Mouse (Mus musculus): ENCODE measurements at regions not wholly inside any gene's neighbourhood (a gene's known extent, or its start where the extent isn't known, plus 50 kb on each side); places are given as distances from the start of the nearest gene placed in this dataset.

- TF ChIP-seq TAL1 (conservative IDR thresholded peaks at IDR 0.05; ENCODE audit: low read depth, low read length) (no peak), POLR2AphosphoS5 (IDR thresholded peaks at IDR 0.05; ENCODE audit: insufficient replicate concordance, low read depth, low read length) (no peak), CTCF (IDR thresholded peaks at IDR 0.05; ENCODE audit: low read depth, low read length) (no peak), GATA2 (IDR thresholded peaks at IDR 0.05; ENCODE audit: borderline replicate concordance, low read depth, low read length) (no peak), GATA1 (IDR thresholded peaks at IDR 0.05; ENCODE audit: borderline replicate concordance, low read length) (no peak)
Observed at GRCm38 (mm10) chr1:167905424-167905823, 216.4 kb downstream of the Lmx1a start.

GRCm38 (mm10) chr1:167912074-167912473 lies 223.0 kb downstream of the Lmx1a start:
- ATAC-seq (ENCODE audit: extremely low read depth, insufficient number of reproducible peaks, low FRiP score, poor library complexity, severe bottlenecking): no peak

More at GRCm38 (mm10) chr1:167905424-167905823, 216.4 kb downstream of the Lmx1a start:
- Histone ChIP-seq H3K9me3 (replicated peaks) (peaks cover 39% of the 10 kb centered on the region), H3K4me3 (ENCODE audit: low read depth, low read length) (no peak overlapping the region), H3K4me1 (ENCODE audit: insufficient read depth, low read depth, low read length) (no peaks in the 10 kb centered on the region), H3K36me3 (replicated peaks) (no peaks in the 10 kb centered on the region), H3K27me3 (ENCODE audit: insufficient read depth, low read length) (no peaks in the 10 kb centered on the region)
- ATAC-seq (ENCODE audit: extremely low read depth, insufficient number of reproducible peaks, low FRiP score, poor library complexity, severe bottlenecking) (no peak), DNase-seq (ENCODE audit: low spot score) (no peak)

DNA sequence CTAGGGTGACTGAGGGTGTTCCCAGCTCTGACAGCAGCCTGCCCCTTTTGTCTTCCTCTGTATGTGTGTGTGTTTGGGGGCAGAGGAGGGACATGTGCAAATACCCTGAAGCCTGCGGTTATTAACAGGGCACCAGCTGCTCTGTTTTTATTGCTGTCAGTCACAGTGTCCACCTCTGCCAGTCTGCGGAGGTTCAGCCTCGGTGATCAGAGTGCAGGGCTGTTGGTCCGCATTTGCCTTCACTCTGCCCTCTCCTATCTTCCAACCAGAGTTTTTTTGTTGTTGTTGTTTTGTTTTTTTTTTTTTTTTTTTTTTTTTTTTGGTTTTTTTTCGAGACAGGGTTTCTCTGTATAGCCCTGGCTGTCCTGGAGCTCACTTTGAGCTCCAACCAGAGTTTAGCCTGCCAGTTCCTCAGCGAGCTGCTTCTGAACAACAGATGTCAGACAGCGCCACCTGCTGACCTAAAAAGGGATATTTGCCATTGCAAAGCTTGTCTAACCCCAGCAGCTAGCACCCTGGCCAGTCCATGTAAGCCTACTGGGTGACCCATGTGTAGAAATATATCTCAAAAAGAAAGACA lies 226.0 kb downstream of the Lmx1a start:
- ATAC-seq (ENCODE audit: extremely low read depth, insufficient number of reproducible peaks, low FRiP score, poor library complexity, severe bottlenecking) (no peak), DNase-seq (ENCODE audit: low spot score) (no peak)
- TF ChIP-seq POLR2AphosphoS5 (IDR thresholded peaks at IDR 0.05; ENCODE audit: insufficient replicate concordance, low read depth, low read length) (no peak), CTCF (IDR thresholded peaks at IDR 0.05; ENCODE audit: low read depth, low read length) (no peak)
- Histone ChIP-seq H3K4me3 (ENCODE audit: low read depth, low read length) (no peak overlapping the region), H3K9me3 (replicated peaks) (peaks cover 56% of the 10 kb centered on the region), H3K27me3 (ENCODE audit: insufficient read depth, low read length) (no peaks in the 10 kb centered on the region), H3K4me1 (ENCODE audit: insufficient read depth, low read depth, low read length) (no peaks in the 10 kb centered on the region), H3K36me3 (replicated peaks) (no peaks in the 10 kb centered on the region)

More at GRCm38 (mm10) chr1:167912074-167912473, 223.0 kb downstream of the Lmx1a start:
- H3K27me3 ChIP-seq (ENCODE audit: insufficient read depth, low read length): no peaks in the 10 kb centered on the region
- no peaks in the 10 kb centered on the region for H3K4me1 ChIP-seq (ENCODE audit: insufficient read depth, low read depth, low read length)
- no peak for TF ChIP-seq TAL1 (conservative IDR thresholded peaks at IDR 0.05; ENCODE audit: low read depth, low read length)
- TF ChIP-seq CTCF (IDR thresholded peaks at IDR 0.05; ENCODE audit: low read depth, low read length): no peak
- TF ChIP-seq GATA1 (IDR thresholded peaks at IDR 0.05; ENCODE audit: borderline replicate concordance, low read length): no peak
- TF ChIP-seq GATA2 (IDR thresholded peaks at IDR 0.05; ENCODE audit: borderline replicate concordance, low read depth, low read length): no peak
- no peak for TF ChIP-seq POLR2AphosphoS5 (IDR thresholded peaks at IDR 0.05; ENCODE audit: insufficient replicate concordance, low read depth, low read length)
- no peak overlapping the region for H3K4me3 ChIP-seq (ENCODE audit: low read depth, low read length)
- H3K9me3 ChIP-seq (replicated peaks): peaks cover 49% of the 10 kb centered on the region
- H3K36me3 ChIP-seq (replicated peaks): no peaks in the 10 kb centered on the region
- DNase-seq (ENCODE audit: low spot score): no peak

GRCm38 (mm10) chr1:167915578-167916275 lies 226.7 kb downstream of the Lmx1a start:
- Histone ChIP-seq H3K36me3 (replicated peaks) (no peaks in the 10 kb centered on the region), H3K27me3 (ENCODE audit: insufficient read depth, low read length) (no peaks in the 10 kb centered on the region), H3K9me3 (replicated peaks) (peaks cover 59% of the 10 kb centered on the region), H3K4me1 (ENCODE audit: insufficient read depth, low read depth, low read length) (no peaks in the 10 kb centered on the region), H3K4me3 (ENCODE audit: low read depth, low read length) (no peak overlapping the region)
- TF ChIP-seq GATA2 (IDR thresholded peaks at IDR 0.05; ENCODE audit: borderline replicate concordance, low read depth, low read length): no peak
- no peak for TF ChIP-seq TAL1 (conservative IDR thresholded peaks at IDR 0.05; ENCODE audit: low read depth, low read length)
- TF ChIP-seq GATA1 (IDR thresholded peaks at IDR 0.05; ENCODE audit: borderline replicate concordance, low read length): no peak
- TF ChIP-seq POLR2AphosphoS5 (IDR thresholded peaks at IDR 0.05; ENCODE audit: insufficient replicate concordance, low read depth, low read length): no peak
- no peak for TF ChIP-seq CTCF (IDR thresholded peaks at IDR 0.05; ENCODE audit: low read depth, low read length)
- no peak for DNase-seq (ENCODE audit: low spot score)
- ATAC-seq (ENCODE audit: extremely low read depth, insufficient number of reproducible peaks, low FRiP score, poor library complexity, severe bottlenecking): no peak

GRCm38 (mm10) chr1:167922917-167923316 lies 233.9 kb downstream of the Lmx1a start:
- no peak overlapping the region for H3K4me3 ChIP-seq (ENCODE audit: low read depth, low read length)
- DNase-seq (ENCODE audit: low spot score): no peak
- peaks cover 75% of the 10 kb centered on the region for H3K9me3 ChIP-seq (replicated peaks)
- TF ChIP-seq GATA1 (IDR thresholded peaks at IDR 0.05; ENCODE audit: borderline replicate concordance, low read length) (no peak), POLR2AphosphoS5 (IDR thresholded peaks at IDR 0.05; ENCODE audit: insufficient replicate concordance, low read depth, low read length) (no peak), TAL1 (conservative IDR thresholded peaks at IDR 0.05; ENCODE audit: low read depth, low read length) (no peak), GATA2 (IDR thresholded peaks at IDR 0.05; ENCODE audit: borderline replicate concordance, low read depth, low read length) (no peak), CTCF (IDR thresholded peaks at IDR 0.05; ENCODE audit: low read depth, low read length) (no peak)
- H3K4me1 ChIP-seq (ENCODE audit: insufficient read depth, low read depth, low read length): no peaks in the 10 kb centered on the region
- ATAC-seq (ENCODE audit: extremely low read depth, insufficient number of reproducible peaks, low FRiP score, poor library complexity, severe bottlenecking): no peak
- H3K36me3 ChIP-seq (replicated peaks): no peaks in the 10 kb centered on the region
- H3K27me3 ChIP-seq (ENCODE audit: insufficient read depth, low read length): no peaks in the 10 kb centered on the region

DNA sequence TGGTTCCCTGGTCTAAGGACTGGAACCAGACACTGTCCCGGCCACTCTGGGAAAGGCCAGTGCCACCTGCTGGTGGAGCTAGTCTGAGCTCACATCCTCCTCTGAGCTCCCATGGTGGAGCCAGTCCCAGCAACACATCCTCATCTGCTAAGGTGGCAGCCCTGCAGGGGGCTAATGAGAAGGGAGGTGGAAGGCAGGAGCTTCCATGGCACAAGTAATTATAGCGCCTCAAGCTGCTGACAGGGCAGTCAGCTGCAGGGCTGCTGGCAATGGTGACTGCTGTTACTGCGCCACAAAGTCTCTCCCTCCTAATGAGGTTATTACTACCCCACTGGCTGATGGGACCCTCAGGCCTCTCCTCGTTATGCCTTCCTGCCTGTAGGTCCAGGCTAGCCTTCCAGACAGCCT lies 239.0 kb downstream of the Lmx1a start:
- TF ChIP-seq CTCF (IDR thresholded peaks at IDR 0.05; ENCODE audit: low read depth, low read length) (no peak), TAL1 (conservative IDR thresholded peaks at IDR 0.05; ENCODE audit: low read depth, low read length) (no peak), POLR2AphosphoS5 (IDR thresholded peaks at IDR 0.05; ENCODE audit: insufficient replicate concordance, low read depth, low read length) (no peak), GATA1 (IDR thresholded peaks at IDR 0.05; ENCODE audit: borderline replicate concordance, low read length) (no peak), GATA2 (IDR thresholded peaks at IDR 0.05; ENCODE audit: borderline replicate concordance, low read depth, low read length) (no peak)
- DNase-seq (ENCODE audit: low spot score): no peak
- Histone ChIP-seq H3K27me3 (ENCODE audit: insufficient read depth, low read length) (no peaks in the 10 kb centered on the region), H3K4me1 (ENCODE audit: insufficient read depth, low read depth, low read length) (no peaks in the 10 kb centered on the region), H3K9me3 (replicated peaks) (peaks cover 80% of the 10 kb centered on the region), H3K4me3 (ENCODE audit: low read depth, low read length) (no peak overlapping the region), H3K36me3 (replicated peaks) (no peaks in the 10 kb centered on the region)
- ATAC-seq (ENCODE audit: extremely low read depth, insufficient number of reproducible peaks, low FRiP score, poor library complexity, severe bottlenecking): no peak
